Mouse (Mus musculus): ENCODE measurements at regions not wholly inside any gene's neighbourhood (a gene's known extent, or its start where the extent isn't known, plus 50 kb on each side); places are given as distances from the start of the nearest gene placed in this dataset.

DNA sequence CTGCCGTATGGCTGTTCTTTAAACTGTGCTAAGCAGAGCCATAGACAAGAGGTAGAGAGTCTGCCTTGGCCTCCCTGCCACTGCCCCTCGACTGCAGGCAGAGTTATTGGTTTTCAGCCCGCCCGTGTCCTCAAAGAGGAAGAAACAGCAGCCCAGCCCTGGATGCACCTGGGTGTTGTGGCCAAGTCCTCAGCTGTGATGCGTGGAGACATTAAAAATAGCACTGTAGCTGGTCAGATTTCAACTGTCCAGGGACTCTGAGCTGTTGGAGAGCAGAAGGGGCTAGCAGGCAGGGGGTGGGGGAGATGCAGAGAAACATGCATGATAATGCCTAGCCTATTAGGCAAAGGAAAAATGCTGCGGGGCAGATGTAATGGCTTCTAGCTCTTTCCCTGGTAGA, 327.1 kb upstream of the Clint1 start:
- H3K36me3 ChIP-seq (ENCODE audit: control insufficient read depth, insufficient read depth, low read length): no peaks in the 10 kb centered on the region
- peaks cover 14% of the 10 kb centered on the region; the same call in 1 of the 2 replicates for H3K4me1 ChIP-seq (ENCODE audit: control insufficient read depth, insufficient read depth, insufficient read length)
- peak in 1 of 2 experiments; percentile 60 for DNase-seq (ENCODE audit: low read depth in 1 of 2, low spot score in 2 of 2)
- whole genome bisulfite sequencing: 21% methylated on average over 6 of the region's 6 CpGs
- H3K27me3 ChIP-seq (ENCODE audit: control insufficient read depth, insufficient read depth, low read length): no peaks in the 10 kb centered on the region
- TF ChIP-seq POLR2A (IDR thresholded peaks at IDR 0.05; ENCODE audit: low read depth, low read length) (no peak; the same call in 1 of the 2 replicates), CTCF (IDR thresholded peaks at IDR 0.05; ENCODE audit: extremely low read depth, insufficient read depth, insufficient read length, insufficient replicate concordance) (no peak)
- no peak overlapping the region for H3K4me3 ChIP-seq (ENCODE audit: extremely low read depth, insufficient read depth, insufficient read length)
- peak overlapping the region; percentile 74 for H3K27ac ChIP-seq (ENCODE audit: insufficient read depth, low read length)

DNA sequence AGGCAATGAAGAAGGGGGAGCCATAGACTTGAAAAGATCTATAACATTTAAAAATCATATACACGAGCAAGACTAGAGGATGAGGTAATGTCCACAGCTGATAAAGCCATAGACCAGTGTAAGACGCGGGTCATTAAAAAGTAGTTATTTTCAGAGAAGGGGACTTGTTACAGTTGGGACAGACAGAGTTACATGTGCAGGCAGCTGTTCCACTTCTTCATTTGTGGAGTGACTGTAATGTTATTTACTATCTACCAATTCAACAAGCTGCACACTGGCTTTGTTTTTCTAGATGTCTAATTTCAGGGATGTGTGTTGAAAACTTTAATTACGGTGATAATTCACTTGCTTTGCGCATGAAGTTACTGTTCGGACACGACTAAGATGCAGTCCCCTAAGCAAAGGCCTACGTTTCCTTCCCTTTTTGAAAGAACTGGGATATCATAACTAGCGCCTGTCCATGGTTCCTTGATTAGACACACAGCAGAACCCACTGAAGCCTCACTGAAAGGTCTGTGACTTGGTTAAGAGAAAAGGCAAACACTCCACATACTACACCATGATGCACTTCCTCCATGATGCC, 320.7 kb upstream of the Clint1 start:
- Histone ChIP-seq H3K36me3 (ENCODE audit: control insufficient read depth, insufficient read depth, low read length) (no peaks in the 10 kb centered on the region), H3K27ac (ENCODE audit: insufficient read depth, low read length) (no peak overlapping the region), H3K27me3 (ENCODE audit: control insufficient read depth, insufficient read depth, low read length) (no peaks in the 10 kb centered on the region), H3K4me3 (ENCODE audit: extremely low read depth, insufficient read depth, insufficient read length) (no peak overlapping the region), H3K4me1 (ENCODE audit: control insufficient read depth, insufficient read depth, insufficient read length) (peaks cover 2% of the 10 kb centered on the region; the same call in 1 of the 2 replicates)
- DNase-seq (ENCODE audit: low read depth in 1 of 2, low spot score in 2 of 2): no peak
- 55% methylated on average over 9 of the region's 9 CpGs for WGBS
- TF ChIP-seq POLR2A (IDR thresholded peaks at IDR 0.05; ENCODE audit: low read depth, low read length) (no peak), CTCF (IDR thresholded peaks at IDR 0.05; ENCODE audit: extremely low read depth, insufficient read depth, insufficient read length, insufficient replicate concordance) (no peak)

DNA sequence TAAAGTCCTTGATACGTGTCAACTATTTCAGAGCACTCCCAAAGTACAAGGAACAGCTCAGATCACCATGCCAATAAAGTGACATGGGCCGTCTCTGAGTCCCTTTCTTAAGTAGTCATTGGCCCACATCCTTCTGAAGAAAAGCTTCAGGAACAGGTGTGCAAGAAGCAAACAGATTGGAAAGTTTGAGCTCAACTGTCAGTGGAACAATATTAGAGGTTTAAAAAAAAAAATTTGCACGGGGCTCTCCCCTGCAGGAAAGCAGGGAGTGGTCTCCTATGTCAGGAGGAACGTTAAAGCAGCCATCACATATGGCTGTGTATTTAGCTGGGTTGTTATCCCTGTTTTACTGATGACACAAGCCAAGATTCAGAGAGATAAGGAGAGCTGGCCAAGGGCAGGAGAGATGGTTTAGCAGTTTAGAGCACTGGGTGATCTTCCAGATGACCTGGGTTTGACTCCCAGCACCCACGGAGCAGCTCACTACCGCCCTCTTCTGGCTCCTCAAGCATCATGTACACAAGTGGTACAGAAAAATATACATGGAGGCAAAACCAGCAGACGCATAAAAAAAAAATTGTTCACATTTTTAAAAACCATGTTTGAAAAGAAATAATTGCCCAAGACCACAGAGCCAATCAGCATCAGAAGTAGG, 318.3 kb upstream of the Clint1 start:
- Histone ChIP-seq H3K36me3 (ENCODE audit: control insufficient read depth, insufficient read depth, low read length) (no peaks in the 10 kb centered on the region), H3K4me3 (ENCODE audit: extremely low read depth, insufficient read depth, insufficient read length) (no peak overlapping the region), H3K4me1 (ENCODE audit: control insufficient read depth, insufficient read depth, insufficient read length) (peaks cover 3% of the 10 kb centered on the region; the same call in 1 of the 2 replicates), H3K27me3 (ENCODE audit: control insufficient read depth, insufficient read depth, low read length) (no peaks in the 10 kb centered on the region), H3K27ac (ENCODE audit: insufficient read depth, low read length) (no peak overlapping the region)
- WGBS: 35% methylated on average over 7 of the region's 7 CpGs
- no peak for TF ChIP-seq POLR2A (IDR thresholded peaks at IDR 0.05; ENCODE audit: low read depth, low read length)
- TF ChIP-seq CTCF (IDR thresholded peaks at IDR 0.05; ENCODE audit: extremely low read depth, insufficient read depth, insufficient read length, insufficient replicate concordance): peak; percentile 34; the same call in 1 of the 2 replicates
- peak in 1 of 2 experiments; percentile 58 for DNase-seq (ENCODE audit: low read depth in 1 of 2, low spot score in 2 of 2)

DNA sequence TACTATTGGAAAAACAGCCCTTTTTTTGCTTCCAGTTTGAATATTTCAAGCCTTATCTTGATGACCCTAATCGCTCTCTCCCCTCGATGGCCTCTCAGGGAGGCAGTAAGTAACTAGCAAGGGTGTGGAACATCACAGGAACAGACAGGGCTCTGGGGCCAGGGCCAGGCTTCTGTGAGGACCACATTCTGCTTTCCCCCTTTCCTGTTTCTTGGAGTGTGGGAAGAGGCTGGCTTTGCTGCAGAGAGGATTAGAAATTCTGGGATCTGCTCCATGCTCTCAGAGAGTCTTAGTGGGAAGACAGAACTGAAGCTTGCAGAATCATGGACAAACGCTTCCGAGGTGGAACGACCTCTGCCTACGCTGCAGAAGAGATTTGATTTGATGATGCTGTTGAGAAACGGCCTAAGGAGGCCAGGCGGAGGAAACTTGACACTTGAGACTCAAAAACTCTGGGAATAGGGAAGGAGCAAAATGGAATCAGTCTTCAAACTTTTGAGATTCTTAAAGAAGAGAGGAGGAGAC, 316.3 kb upstream of the Clint1 start:
- DNase-seq (ENCODE audit: low read depth in 1 of 2, low spot score in 2 of 2): no peak
- TF ChIP-seq CTCF (IDR thresholded peaks at IDR 0.05; ENCODE audit: extremely low read depth, insufficient read depth, insufficient read length, insufficient replicate concordance): no peak
- no peak for TF ChIP-seq POLR2A (IDR thresholded peaks at IDR 0.05; ENCODE audit: low read depth, low read length)
- Histone ChIP-seq H3K36me3 (ENCODE audit: control insufficient read depth, insufficient read depth, low read length) (no peaks in the 10 kb centered on the region), H3K4me1 (ENCODE audit: control insufficient read depth, insufficient read depth, insufficient read length) (peaks cover 5% of the 10 kb centered on the region; the same call in 1 of the 2 replicates), H3K27ac (ENCODE audit: insufficient read depth, low read length) (no peak overlapping the region), H3K27me3 (ENCODE audit: control insufficient read depth, insufficient read depth, low read length) (no peaks in the 10 kb centered on the region), H3K4me3 (ENCODE audit: extremely low read depth, insufficient read depth, insufficient read length) (no peak overlapping the region)
- 78% methylated on average over 8 of the region's 8 CpGs for WGBS

DNA sequence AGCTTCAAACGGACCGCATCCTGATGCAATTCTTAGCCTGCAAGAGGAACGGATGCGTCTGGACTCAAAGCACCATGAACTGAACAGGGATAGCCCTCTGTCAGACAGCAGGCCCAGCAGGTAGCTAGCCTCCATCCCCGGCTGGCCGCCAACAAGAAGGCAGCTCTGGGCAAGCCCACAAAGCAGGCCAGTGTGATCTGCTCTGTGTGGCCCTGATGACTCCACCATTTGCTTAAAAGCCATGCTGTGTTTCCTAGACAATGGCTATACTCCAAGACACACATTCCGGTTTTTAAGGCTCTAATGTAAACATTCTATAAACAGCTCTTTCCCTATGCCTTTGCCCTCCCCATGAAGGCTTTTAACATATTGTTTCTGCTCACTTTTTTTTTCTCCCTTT, 313.8 kb upstream of the Clint1 start:
- no peaks in the 10 kb centered on the region for H3K36me3 ChIP-seq (ENCODE audit: control insufficient read depth, insufficient read depth, low read length)
- no peaks in the 10 kb centered on the region for H3K27me3 ChIP-seq (ENCODE audit: control insufficient read depth, insufficient read depth, low read length)
- peaks cover 3% of the 10 kb centered on the region; the same call in 1 of the 2 replicates for H3K4me1 ChIP-seq (ENCODE audit: control insufficient read depth, insufficient read depth, insufficient read length)
- 90% methylated on average over 7 of the region's 7 CpGs for WGBS
- H3K4me3 ChIP-seq (ENCODE audit: extremely low read depth, insufficient read depth, insufficient read length): no peak overlapping the region
- DNase-seq (ENCODE audit: low read depth in 1 of 2, low spot score in 2 of 2): no peak
- TF ChIP-seq POLR2A (IDR thresholded peaks at IDR 0.05; ENCODE audit: low read depth, low read length) (no peak), CTCF (IDR thresholded peaks at IDR 0.05; ENCODE audit: extremely low read depth, insufficient read depth, insufficient read length, insufficient replicate concordance) (no peak)
- H3K27ac ChIP-seq (ENCODE audit: insufficient read depth, low read length): no peak overlapping the region

DNA sequence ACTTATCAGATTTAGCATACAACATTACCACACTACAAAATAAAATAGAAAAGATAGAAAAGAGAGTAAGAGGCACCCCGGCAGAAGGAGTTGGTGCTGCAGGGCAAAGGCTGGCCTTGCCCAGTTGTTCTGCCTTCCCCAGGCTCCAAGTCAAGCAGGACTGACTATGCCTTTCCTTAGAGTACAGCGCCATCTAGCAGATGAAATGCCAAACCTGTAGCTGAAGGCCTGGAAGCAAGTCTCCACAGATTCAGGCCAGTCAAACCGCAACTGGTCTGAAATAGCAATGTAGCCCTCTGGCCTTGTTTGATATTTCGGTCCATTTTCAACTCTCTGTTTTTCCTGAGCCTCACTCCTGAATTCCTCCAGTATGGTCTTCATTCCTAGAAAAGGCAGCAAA, 312.4 kb upstream of the Clint1 start:
- Histone ChIP-seq H3K27me3 (ENCODE audit: control insufficient read depth, insufficient read depth, low read length) (no peaks in the 10 kb centered on the region), H3K4me3 (ENCODE audit: extremely low read depth, insufficient read depth, insufficient read length) (no peak overlapping the region), H3K4me1 (ENCODE audit: control insufficient read depth, insufficient read depth, insufficient read length) (peaks cover 3% of the 10 kb centered on the region; the same call in 1 of the 2 replicates), H3K36me3 (ENCODE audit: control insufficient read depth, insufficient read depth, low read length) (no peaks in the 10 kb centered on the region), H3K27ac (ENCODE audit: insufficient read depth, low read length) (no peak overlapping the region)
- peak; percentile 72; the same call in 1 of the 2 replicates for TF ChIP-seq CTCF (IDR thresholded peaks at IDR 0.05; ENCODE audit: extremely low read depth, insufficient read depth, insufficient read length, insufficient replicate concordance)
- no peak for TF ChIP-seq POLR2A (IDR thresholded peaks at IDR 0.05; ENCODE audit: low read depth, low read length)
- peak; percentile 59 to 75 for DNase-seq (ENCODE audit: low read depth in 1 of 2, low spot score in 2 of 2)
- WGBS: 40% methylated on average over 4 of the region's 4 CpGs

Data from spleen, adult 2 months (tissue).